Mouse (Mus musculus) embryo, embryonic 11 days (tissue): ENCODE data around the gene Clasp2.
"Not testable (repeated sequence)": the region's sequence is repeated elsewhere in the genome, so short reads cannot be mapped to it uniquely, and the experiment has no call there.

ENCODE experiments used
- DNase-seq: peaks from one replicate; pipeline ENCODE4 v3.0.0-alpha.2; 2015

Clasp2 gene

DNA sequence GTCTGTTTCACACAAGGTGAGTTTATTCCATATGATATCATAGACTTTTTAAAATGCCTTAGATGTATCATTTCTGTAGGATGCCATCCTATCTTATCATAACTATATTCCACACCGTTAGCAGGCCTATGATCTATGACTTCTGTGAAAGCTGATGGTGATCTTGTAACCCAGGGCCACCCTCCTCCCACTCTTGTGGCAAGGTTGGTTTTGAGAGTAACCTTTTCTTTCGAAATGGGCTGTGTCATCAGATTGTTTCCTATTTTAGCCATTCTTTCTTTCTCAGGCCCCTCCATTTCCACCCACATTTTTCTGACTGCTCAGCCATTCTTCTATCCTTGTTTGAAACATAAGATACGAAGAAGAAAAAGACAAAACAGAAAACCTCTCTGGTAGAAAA lies 88.9 kb downstream of the Clasp2 start:
- no peak for DNase-seq

DNA sequence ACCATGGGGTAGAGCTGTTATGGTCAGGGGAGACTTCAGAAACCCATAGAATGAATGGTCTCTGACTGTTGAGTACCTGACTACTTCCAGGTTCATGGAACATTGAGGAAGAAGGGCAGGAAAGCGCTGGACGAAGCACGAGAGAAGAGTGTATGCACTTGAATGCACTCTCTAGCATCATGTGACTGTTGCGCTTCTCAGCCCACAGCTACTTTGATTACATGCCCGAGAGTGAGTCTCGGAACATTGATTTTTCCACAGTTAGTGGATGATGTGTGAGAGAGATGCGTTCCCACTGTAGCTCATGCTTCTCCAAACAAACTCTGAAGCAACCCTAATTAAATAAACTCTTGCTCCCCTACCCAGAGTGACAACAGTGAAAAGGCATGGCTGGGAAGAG lies 92.2 kb downstream of the Clasp2 start:
- no peak for DNase-seq

DNA sequence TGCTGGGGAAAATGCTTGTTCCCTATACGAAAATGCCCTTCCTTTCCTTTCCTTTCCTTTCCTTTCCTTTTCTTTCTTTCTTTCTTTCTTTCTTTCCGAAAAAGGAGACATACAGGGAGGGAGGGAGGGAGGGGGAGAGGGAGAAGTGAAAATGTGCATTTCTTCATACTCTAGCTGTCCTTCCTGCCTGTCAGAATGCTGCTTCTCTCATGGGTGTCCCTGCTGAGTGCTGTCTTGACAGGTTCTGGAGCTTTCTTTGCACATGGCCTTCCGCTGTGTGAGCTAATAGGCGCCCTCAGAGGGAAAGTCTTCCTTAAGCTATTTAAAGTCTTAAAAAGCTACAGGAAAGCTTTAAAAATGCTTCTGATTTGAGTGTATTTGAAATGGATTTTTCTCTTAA lies 95.7 kb downstream of the Clasp2 start:
- DNase-seq = no peak

DNA sequence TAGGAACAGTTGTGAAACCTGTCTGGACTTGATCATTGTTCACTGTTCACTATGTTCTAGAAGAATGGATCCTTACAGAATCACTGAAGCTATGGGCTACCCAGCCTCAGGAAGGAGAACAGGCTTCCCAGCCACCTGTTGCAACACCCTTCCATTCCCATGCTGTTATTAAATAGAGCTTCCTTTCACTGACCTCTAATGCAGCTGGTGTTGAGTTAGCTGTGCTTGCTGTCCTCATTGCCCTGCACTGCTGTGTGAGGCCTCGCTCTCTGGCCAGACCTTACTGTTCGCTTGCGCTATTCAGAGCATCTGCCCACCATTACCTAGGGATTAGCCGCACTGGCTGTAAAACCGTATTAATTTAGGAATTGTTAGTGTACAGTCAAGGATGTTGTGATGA lies 96.2 kb downstream of the Clasp2 start:
- no peak for DNase-seq

DNA sequence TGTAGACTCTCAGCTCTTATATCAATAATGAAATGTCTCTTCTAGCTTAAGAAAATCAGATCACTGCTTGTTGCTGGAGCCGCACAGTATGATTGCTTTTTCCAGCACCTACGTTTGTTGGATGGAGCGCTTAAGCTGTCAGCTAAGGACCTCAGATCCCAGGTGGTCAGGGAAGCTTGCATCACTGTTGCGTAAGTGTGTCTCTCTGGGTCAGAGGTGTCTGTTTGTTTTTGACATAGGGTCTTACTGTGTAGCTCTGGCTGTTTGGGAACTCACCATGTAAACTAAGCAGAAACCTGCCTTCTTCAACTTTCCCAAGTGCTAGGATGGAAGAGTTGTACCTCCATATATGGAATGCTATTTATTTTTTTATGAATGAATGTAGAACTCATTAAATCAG lies 102.8 kb downstream of the Clasp2 start:
- no peak for DNase-seq

DNA sequence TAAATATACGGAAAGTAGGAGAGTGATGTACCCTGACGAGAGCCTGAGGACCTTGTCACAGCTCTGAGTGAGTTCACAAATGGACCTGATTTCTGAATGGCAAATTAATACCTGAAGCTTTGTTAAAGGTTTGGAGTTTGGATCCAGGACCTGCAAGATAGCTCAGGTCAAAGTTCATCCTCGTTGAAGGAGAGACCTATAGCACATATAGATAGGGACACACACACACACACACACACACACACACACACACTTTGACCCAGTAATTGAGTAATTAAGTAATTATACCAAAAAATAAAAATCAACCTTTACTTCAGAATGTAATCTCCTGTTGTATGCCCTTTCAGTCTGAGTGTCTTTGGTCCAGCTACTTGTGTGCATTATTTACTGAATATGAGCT lies 114.2 kb downstream of the Clasp2 start:
- DNase-seq = no peak

DNA sequence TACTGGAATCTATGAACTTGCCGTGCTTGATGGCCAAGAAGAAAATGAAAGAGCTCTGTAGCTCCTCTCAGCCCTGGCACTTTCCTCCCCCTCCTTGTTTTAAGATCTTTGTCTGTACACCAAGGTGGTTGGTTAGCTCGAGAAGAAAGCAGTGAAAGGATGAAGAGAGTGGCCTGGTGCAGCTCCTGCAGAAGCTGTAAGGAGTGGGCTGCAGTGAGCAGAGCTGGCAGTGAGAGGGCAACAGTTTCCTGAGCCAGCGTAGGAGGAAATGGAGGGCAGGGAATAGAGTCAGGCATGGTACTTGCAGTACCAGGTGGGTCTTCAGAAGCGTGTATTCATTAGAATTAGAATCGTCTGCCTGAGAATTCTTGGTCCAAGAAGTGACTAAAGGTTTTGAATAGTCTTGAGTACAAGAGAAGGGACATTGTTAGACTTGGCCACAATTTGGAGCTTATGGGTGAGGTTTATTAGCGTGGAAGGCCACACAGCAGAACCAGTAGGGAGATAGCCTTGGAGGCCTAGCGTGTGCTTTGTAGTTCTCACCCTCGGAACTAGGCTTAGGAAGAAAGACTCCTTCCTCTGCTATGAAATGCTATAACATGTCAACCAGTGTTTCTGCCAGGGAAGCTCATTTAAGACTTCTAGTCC lies 116.1 kb downstream of the Clasp2 start:
- no peak for DNase-seq

DNA sequence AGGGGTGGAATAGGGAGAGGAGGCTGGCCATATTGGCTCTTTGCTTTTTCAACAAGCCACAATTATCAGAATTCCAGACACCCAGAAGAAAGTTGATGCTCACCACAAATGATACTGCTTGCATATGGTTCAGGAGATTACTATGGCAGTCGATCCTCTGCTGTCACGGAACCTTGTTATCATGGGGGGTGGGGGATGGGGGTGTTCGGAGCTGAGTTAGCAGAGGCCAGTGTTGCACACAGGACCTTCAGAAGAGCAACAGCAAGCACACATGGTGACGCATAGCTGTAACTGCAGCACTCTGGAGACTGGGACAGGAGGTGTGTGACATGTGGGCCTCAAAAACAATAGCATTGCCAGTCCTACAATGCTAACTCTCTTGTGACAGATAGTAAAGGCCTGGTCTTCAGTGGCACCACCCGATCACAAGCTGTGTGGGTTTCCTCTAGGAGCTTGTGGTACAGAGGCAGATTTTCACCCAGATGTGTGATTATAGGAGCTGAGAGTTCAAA lies 116.7 kb downstream of the Clasp2 start:
- no peak for DNase-seq

DNA sequence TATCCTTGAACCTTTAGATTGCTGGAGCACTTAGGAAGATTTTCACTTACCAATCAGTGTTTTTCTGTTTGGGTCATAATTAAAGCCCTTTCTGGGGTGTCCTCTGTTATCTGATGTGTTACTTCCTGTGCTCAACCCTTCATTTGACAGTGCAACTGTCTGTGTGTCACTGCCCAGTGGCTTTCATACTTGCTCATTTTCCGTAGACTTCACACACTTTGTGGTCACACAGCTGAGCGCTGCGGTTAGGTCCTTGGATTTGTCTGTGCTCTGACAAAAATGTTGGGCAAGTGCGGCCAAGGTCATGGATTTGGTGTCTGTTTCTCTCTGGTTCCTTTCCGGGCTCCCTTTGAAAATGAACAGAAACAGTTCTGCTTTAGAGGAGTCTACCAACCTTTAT lies 118.1 kb downstream of the Clasp2 start:
- DNase-seq = no peak

DNA sequence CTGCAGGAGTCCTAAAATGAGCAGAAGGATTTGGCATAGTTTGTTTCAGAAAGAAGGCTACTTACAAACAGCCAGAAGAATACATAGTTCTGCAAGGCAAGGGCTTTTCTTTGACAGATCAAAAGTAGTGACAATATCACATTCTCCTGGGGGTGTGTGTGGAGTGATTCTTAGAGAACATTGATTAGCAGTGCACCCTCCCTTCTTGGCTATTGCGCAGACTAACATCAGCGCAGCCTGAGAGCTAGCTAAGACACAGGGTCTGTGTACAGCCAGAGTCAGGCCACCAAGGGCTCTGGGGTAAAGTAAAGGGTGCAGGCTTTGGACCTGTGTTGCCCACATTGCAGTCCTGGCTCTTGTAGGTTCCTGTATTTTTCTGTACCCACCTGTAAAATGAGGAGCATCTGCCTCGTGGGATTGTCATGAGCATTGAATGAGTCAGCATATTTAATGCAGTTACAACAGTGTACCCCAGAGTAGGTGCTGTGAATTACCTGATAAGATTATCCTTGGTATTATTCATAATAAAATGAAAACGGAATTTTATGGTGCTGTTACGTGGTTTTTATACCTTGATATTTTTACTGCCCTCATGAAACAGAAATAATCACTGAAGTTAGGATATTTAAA lies 122.2 kb downstream of the Clasp2 start:
- DNase-seq = no peak

DNA sequence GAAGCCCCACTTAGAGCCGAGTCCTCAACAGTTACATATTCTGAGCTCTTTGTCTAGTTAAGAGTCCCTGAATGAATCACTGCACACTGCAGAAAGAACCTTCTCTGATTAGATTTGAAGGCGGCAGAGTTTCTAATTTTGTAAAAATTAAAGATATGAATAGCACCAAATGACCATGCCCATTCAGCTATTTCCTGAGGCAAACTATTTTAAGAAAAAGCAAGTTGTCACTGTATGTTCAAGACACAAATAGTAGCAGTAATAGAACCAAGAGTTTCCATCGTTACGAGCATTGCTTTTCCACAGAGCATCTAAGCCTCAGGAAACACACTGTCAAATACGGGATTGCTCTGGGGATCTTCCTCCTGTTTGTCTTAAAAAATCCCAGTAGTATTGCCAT lies 126.7 kb downstream of the Clasp2 start:
- no peak for DNase-seq

DNA sequence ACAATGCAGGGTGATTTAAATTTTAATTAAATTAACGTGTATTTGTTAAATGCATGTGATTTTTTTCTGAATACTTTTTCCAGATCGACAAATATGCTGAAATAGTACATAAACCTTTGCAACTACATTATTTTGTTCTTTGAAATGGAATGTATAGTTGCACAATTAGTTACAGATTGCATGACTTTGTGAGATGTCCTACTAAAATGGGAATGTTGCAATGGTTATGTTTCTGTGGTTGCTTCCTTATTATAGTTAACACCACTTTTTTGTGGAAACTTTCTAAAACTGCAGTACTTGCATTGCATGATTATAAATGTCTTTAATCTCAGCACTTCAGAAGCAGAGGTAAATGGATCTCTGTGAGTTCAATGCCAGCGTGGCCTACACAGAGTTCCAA lies 153.6 kb downstream of the Clasp2 start:
- no peak for DNase-seq

DNA sequence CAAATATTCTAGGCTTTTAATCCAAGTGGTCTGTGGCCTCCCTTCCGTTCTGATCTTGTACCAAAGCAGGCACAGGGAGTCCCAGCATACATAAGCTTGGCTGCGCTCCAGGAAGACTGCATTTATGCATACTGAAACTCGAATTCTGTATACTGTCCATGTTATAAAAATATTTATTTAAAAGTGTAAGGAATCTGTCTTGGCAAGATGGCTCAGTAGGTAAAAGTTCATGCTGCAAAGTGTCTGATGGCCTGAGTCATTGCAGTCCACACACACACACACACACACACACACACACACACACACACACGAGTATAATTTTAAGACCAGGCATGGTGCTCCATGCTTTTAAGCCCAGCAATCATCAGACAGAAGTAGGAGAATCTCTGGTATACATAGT lies 161.9 kb downstream of the Clasp2 start:
- DNase-seq = no peak

DNA sequence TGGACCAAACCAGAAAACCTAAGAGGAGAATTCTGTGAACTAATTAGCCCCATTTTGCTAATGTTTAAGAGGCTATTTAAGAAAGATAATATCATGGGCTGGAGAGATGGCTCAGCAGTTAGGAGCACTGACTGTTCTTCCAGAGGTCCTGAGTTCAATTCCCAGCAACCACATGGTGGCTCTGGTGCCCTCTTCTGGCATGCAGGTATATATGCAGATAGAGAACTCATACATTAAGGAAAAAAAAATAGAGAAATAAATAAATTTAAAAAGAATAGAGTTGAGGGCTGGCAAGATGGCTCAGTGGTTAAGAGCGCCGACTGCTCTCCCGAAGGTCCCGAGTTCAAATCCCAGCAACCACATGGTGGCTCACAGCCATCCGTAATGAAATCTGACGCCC lies 163.0 kb downstream of the Clasp2 start:
- DNase-seq = not testable (repeated sequence)

DNA sequence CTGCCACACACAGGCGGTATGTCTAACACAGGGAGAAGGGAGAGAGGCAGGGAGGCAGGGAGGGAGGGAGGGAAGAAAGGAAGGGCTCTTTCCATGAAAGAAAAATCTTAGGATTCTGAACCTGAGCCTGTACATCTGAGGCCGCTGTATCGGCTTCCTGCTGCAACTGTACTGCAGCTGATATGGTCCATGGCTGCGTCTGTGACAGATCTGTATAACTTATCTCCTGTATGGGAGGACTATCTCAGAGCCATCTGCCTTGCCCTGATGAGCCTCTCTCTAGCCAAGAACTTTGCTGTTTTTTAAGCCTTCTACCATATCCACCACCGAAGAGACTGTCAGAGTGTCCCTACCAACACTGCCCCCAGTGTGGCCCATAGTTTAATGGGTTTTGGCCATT lies 174.5 kb downstream of the Clasp2 start:
- DNase-seq = no peak

DNA sequence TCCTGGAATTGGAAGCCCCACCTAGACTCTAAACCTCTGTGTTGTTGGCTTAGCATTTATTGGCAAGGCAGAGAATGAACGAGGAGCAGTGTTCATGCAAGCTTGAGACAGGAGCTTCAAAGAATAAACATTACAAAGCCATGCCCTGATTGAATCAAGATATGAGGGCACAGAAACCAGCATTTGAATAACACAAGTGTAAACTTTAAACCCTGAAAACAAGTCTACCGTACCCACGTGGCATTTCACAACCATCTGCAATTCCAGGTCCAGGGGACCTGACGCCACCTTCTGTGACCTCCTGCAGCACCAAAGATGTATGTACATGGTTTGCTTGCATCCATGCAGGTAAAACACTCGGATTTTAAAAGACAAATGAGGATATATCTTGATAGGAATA lies 181.4 kb downstream of the Clasp2 start:
- DNase-seq = no peak

DNA sequence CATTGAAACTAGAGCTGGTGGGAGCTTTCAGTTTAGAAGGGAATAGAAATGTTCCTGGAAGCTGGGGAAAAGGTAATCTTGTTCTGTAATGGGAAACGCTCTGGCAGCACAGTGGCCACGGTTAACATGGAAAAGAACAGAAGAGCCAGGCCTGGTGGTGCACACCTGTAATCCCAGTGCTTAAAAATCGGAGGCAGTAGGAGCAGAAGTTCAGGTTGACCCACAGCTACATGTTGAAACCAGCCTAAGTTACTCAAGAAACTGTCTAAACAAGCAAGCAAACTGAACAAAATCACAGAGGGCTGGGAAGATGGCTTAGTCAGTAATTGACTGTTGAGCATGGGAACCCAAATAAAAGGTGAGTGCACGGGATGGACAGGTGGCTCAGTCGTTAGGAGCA lies 183.6 kb downstream of the Clasp2 start:
- DNase-seq = no peak

DNA sequence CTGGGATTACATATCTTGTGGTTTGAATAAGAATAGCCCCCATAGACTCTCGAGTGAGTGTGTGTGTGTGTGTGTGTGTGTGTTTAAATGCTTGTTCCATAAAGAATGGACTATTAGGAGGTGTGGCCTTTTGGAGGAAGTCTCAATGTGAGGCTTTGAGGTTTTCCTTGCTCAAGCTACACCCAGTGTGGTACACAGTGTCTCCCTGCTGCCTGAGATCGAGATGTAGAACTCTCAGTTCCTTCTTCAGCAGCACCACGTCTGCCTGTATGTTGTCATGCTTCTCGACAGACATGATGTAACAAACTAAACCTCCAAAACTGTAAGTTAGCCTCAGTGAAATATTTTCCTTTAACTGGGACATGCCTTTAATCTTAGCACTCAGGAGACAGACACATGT lies 187.3 kb downstream of the Clasp2 start:
- no peak for DNase-seq

DNA sequence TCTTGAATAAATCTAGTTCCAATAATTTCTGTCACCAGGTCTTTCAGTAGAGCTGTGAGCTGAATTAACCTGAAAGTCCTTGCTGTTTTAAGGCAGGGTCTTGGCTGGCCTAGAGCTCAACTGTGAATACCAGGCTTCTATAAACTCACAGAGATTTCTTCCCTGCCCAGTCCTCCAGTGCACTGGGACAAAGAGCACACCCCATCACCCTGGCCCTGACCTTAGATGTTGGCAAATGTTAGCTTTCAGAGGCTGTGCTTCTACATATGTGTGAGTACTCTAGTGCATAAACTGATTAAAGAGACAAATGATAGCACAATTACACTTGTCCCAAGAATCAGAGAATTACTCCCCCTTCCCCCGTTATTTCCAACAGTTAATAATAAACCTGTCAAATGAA lies 188.4 kb downstream of the Clasp2 start:
- DNase-seq = no peak

DNA sequence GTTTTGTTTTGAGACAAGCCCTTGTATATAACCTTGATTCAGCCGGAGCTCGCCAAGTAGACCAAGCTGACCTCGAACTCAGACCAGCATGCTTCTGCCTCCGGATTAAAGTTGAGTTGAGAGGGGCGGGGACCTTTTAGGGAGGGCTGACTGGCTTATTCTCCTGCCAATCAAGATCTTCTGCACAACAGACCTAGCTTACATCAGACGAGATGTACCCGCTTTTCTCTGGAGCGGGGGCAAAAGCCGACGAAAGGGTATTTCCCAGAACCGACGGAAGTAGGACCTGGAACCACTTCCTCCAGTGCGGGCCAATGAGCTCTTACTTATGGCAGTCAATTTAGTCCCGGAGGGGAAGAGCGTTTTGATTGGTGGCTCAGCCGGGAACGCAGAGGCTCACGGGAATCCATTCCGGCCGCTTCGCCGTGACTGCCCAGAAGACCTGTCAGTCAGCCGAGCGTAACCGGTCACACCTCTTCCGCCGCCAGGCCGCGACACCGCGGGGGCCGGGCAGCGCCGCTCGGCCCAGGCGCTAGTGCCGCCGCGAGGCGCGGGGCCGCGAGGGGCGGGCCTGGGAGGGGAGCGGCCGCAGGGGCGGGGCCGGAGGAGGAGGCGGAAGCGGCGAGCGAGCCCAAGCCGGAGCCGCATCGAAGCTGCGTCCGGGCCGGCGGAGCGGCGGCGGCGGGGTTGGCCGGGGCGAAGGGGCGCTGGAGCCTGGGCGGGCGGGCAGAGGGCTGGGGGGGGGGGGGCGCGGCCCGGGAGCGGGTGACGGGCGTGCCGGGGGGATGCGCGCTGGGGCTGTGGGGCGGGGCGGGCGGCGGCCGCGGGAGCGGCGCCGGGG lies 189.5 kb downstream of the Clasp2 start, which contains the start of gene Ubp1:
TSS of gene Ubp1 (plus strand) at position 401 of the 841 bp plus-strand sequence.
- peak; percentile 97 for DNase-seq

DNA sequence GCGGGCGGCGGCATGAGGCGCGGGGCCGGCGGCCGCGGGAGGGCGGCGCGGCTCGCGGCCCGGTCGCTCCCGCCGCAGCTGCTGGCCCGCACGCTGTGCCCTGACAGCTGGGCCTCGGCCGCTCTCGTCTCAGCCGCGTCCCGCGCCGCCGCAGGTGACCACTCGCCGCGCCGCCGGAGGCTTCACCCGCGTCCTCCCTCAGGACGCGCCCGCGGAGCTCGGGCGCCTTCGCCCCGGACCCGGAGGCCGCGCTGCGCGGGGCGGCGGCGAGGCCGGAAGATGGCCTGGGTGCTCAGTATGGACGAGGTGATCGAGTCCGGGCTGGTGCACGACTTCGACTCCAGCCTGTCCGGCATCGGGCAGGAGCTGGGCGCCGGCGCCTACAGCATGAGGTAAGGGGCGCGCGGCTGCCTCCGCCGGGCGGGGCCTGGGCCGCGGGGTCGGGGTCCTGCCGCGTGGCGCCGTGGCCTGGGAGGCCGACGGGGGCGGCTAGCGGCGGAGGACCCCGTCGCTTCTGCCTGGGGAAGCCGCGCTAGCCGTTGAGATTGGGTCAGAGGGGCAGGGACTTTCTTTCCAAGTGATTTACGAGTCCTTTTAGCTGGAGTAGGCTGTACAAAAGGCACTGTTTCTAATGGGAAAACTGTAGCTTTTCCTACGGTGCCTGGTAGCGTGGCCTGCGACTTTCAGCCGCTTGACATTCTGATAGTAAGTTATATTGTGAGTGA lies 190.3 kb downstream of the Clasp2 start:
- peak; percentile 64 for DNase-seq

DNA sequence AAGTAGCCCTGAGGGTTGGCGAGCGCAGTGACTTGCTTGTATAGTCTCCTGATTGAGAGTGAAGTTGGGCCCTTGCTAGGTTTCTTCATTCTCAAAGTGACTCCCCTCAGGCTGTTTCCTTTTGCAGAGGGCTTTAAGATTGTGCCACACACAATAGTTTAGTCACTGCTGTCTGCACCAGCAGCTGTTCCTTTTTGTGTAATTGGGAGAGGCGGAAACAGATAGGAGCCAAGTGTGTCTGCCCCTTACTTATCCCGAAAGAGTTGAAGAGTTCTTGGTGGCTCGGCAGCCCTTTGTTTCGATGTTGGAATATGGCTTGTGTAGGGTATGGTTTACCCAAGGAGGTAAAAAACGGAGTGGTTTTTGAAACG lies 190.8 kb downstream of the Clasp2 start:
- DNase-seq = peak; percentile 42

DNA sequence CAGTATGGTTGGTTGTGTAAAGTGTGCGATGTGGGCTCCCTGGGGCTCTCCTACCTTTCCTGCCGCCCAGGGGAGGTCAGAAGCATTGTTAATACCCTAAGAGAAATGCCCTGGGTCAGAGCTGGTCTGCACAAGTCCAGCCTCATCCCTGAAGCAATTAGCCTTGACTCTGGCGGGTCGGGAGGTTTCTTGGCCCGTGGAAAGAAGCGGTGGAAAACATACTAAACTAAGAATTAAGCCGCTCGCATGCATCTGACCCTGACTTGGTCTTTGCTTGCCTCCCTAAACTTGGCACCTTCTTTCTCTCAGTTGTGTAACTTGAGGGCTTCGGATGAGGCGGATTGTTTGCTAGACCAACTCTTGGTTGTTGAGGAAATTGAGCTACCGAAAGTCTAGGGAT lies 191.2 kb downstream of the Clasp2 start:
- peak; percentile 16 for DNase-seq
